Mouse (Mus musculus): ENCODE data around the gene Shc2. TPM values are rescaled to one million over a fixed set of nuclear protein-coding genes. Genes with fewer than 3 reads are reported as not detected.

Gene Shc2
- polyA plus RNA-seq, 1 experiment from 2014 or later = 43.9 TPM

DNA sequence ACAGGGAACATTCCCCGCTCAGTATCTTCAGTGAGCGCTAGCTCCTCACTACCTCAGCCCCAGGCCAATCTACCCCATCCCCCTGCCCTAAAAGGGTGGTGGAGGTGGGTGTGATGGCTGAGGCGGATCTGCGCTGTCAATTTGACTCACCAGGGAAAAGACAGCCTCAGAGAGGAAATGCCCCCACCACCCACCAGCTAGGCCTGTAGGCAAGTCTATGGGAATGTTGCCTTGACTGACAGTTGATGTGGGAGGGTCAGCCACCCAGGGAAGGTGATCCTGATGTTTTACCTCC, 39.8 kb downstream of the Shc2 start:
- H3K36me3 ChIP-seq = no peaks in the 10 kb centered on the region
- 72% methylated on average over 4 of the region's 4 CpGs for WGBS

DNA sequence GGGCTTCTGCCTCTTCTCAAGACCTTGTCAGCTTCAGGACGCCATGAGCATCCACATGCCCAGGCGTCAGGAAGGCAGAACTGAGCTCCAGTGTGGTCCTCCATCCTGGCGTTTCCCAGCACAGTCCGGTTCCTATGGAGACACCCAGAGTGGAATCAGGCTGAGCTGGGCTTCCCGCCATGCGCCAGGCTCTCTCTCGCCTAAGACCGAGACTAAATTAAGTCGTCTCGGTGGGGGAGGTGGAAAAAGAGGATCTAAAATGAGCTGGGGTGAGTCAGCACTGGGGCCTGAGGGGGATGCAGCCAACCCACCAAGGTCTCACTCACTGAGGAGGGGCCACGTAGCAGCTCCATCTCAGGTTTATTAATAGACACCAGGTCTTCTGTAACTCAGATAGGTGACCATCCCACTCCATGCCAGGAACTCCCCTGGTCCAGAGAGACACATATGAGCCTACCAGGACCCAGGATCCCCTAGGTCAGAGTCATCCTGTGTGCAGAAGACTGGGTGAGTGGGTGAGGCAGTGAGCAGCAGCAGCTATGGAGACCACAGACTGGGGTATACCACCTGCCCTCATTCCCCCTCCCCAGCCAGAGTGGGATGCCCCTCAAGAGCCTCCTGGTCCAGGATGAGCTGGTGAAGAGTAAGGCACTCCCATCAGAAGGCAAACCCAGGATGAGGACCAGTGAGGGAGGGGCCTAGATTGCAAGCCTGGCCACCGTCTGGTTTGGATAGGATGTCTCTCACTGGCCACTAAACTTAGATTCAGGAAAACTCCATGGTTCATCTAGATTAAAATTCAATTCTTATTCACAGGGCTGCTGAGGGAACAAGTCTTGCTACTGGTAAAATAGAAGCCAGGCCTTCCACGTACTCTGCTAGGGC, 40.4 kb downstream of the Shc2 start:
- Histone ChIP-seq H3K27me3 (replicated peaks) (peaks cover 13% of the 10 kb centered on the region), H3K4me2 (replicated peaks) (no peak overlapping the region), H3K36me3 (no peaks in the 10 kb centered on the region), H3K27ac (no peak overlapping the region), H3K4me3 (no peak overlapping the region), H3K4me1 (no peaks in the 10 kb centered on the region), H3K9ac (no peak overlapping the region), H3K9me3 (no peaks in the 10 kb centered on the region)
- ATAC-seq (ENCODE audit: low FRiP score, low read depth) = no peak
- 43% methylated on average over 13 of the region's 13 CpGs for WGBS

More for the DNA sequence above, 39.8 kb downstream of the Shc2 start:
- peaks cover 13% of the 10 kb centered on the region for H3K27me3 ChIP-seq (replicated peaks)
- no peak overlapping the region for H3K4me3 ChIP-seq
- no peak overlapping the region for H3K27ac ChIP-seq
- no peak overlapping the region for H3K9ac ChIP-seq
- H3K4me1 ChIP-seq = no peaks in the 10 kb centered on the region
- H3K4me2 ChIP-seq (replicated peaks) = no peak overlapping the region
- no peaks in the 10 kb centered on the region for H3K9me3 ChIP-seq
- no peak for ATAC-seq (ENCODE audit: low FRiP score, low read depth)

GRCm38 (mm10) chr10:79595590-79595929, 42.2 kb downstream of the Shc2 start:
- no peaks in the 10 kb centered on the region for H3K9me3 ChIP-seq
- H3K4me3 ChIP-seq = no peak overlapping the region
- no peak for ATAC-seq (ENCODE audit: low FRiP score, low read depth)
- H3K27me3 ChIP-seq (replicated peaks) = peaks cover 13% of the 10 kb centered on the region
- H3K36me3 ChIP-seq = no peaks in the 10 kb centered on the region
- no peak overlapping the region for H3K4me2 ChIP-seq (replicated peaks)
- no peaks in the 10 kb centered on the region for H3K4me1 ChIP-seq
- WGBS = 58% methylated on average over 8 of the region's 8 CpGs
- no peak overlapping the region for H3K9ac ChIP-seq
- H3K27ac ChIP-seq = no peak overlapping the region

DNA sequence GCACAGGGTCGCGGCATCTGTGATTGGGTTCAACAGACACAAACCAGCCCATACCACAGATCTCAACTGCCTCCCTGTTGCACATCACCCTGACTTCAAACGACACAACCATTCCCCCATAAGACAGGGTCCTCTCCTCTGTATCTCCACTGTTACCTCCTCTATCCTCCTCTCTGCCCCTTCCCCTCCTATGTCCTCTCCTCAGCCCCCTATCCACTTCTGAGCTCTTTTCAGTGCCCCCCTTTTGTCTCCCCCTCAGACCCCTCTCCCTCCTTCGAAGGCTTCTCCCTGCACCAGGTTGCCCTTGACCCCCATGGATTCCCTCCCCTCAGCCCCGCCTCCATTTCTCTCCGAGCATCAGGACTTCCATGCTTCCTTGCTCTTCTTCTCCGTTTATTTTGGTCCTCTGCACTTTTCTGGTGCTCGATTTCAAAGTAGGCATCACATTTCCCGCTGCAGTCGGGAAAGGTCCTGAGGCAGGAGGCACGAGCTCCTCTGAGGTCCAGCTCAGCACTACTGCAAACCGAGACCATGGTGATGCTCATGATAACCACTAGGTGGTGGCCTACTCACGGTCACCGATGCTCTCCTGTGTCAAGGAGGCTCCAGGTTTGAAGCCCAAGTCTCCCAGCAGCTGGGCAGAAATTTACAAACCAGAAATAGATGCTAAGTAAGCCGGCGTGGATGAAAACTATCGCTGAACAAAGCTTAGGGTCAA, 42.7 kb downstream of the Shc2 start:
- peak; percentile 90 for ATAC-seq (ENCODE audit: low FRiP score, low read depth)
- Histone ChIP-seq H3K9ac (no peak overlapping the region), H3K4me2 (replicated peaks) (peak overlapping the region; percentile 22; the same call in 1 of the 2 replicates)

DNA sequence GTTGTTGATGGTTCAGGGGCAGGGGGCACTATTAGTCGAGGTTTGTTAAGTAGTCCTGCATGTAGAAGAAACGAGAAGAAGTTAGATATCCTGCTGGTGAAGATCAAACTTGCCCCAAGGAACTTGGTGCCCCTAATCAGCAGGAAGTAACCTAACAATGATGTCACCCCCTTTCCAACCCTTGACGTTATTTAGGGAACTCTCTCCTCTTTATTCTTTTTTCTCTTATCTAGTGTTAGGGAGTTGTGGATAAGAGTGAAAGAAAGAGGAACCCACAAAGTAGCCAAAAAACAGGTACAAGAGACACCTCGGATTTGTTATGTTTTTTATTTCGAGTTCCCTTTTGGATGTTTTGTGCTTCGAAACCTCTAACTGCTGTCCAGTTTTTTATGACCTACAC, 43.6 kb downstream of the Shc2 start:
- peaks cover 13% of the 10 kb centered on the region for H3K27me3 ChIP-seq (replicated peaks)
- no peaks in the 10 kb centered on the region for H3K9me3 ChIP-seq
- H3K4me3 ChIP-seq = no peak overlapping the region
- no peak overlapping the region for H3K9ac ChIP-seq
- no peak for ATAC-seq (ENCODE audit: low FRiP score, low read depth)
- 61% methylated on average over 6 of the region's 6 CpGs for WGBS
- H3K4me2 ChIP-seq (replicated peaks) = no peak overlapping the region
- H3K36me3 ChIP-seq = no peaks in the 10 kb centered on the region
- no peaks in the 10 kb centered on the region for H3K4me1 ChIP-seq
- no peak overlapping the region for H3K27ac ChIP-seq

More for the DNA sequence above, 42.7 kb downstream of the Shc2 start:
- 16% methylated on average over 17 of the region's 17 CpGs for WGBS
- Histone ChIP-seq H3K27me3 (replicated peaks) (peaks cover 13% of the 10 kb centered on the region), H3K4me1 (no peaks in the 10 kb centered on the region), H3K4me3 (no peak overlapping the region), H3K27ac (no peak overlapping the region), H3K36me3 (no peaks in the 10 kb centered on the region), H3K9me3 (no peaks in the 10 kb centered on the region)

DNA sequence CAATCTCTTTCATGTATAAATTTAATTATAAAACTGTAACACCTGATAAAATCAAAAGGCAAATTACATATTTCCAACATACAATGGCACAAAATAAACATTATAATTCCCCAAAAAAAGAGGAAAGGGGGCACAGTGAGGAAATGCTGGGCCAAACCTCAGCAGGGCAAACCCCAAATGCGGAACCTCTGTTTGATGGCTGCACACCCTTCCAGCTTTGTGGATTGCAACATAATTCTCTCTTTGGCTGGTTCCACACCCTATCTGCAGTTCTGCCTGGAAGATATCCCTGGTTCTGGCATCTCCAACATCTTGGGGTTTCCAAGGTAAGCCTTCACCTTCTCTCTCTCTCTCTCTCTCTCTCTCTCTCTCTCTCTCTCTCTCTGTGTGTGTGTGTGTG, 47.0 kb downstream of the Shc2 start:
- WGBS = 97% methylated on average over 1 of the region's 1 CpGs
- Histone ChIP-seq H3K4me2 (replicated peaks) (no peak overlapping the region), H3K36me3 (no peaks in the 10 kb centered on the region), H3K27me3 (replicated peaks) (peaks cover 7% of the 10 kb centered on the region), H3K27ac (no peak overlapping the region), H3K4me3 (no peak overlapping the region), H3K9ac (no peak overlapping the region), H3K4me1 (no peaks in the 10 kb centered on the region), H3K9me3 (no peaks in the 10 kb centered on the region)
- no peak for ATAC-seq (ENCODE audit: low FRiP score, low read depth)

GRCm38 (mm10) chr10:79587752-79588126, 50.0 kb downstream of the Shc2 start:
- 73% methylated on average over 4 of the region's 4 CpGs for WGBS
- no peak overlapping the region for H3K4me3 ChIP-seq
- ATAC-seq (ENCODE audit: low FRiP score, low read depth) = no peak

GRCm38 (mm10) chr10:79587061-79587751, 50.5 kb downstream of the Shc2 start, which contains the start of gene Theg:
Theg (minus strand) TSS chr10:79587331.
- WGBS = 80% methylated on average over 5 of the region's 5 CpGs
- H3K9ac ChIP-seq = no peak within 1 kb of the TSS
- ATAC-seq (ENCODE audit: low FRiP score, low read depth) = no peak
- no peaks in the 10 kb centered on the region for H3K36me3 ChIP-seq
- H3K4me1 ChIP-seq = no peaks in the 10 kb centered on the region
- no peaks in the 10 kb centered on the region for H3K9me3 ChIP-seq
- no peak within 1 kb of the TSS for H3K4me3 ChIP-seq
- no peaks in the 10 kb centered on the region for H3K27me3 ChIP-seq (replicated peaks)
- no peak within 1 kb of the TSS for H3K4me2 ChIP-seq (replicated peaks)
- no peak within 1 kb of the TSS for H3K27ac ChIP-seq

More at GRCm38 (mm10) chr10:79587752-79588126, 50.0 kb downstream of the Shc2 start:
- Histone ChIP-seq H3K27me3 (replicated peaks) (no peaks in the 10 kb centered on the region), H3K27ac (no peak overlapping the region), H3K4me1 (no peaks in the 10 kb centered on the region), H3K9ac (no peak overlapping the region), H3K4me2 (replicated peaks) (no peak overlapping the region), H3K36me3 (no peaks in the 10 kb centered on the region), H3K9me3 (no peaks in the 10 kb centered on the region)

DNA sequence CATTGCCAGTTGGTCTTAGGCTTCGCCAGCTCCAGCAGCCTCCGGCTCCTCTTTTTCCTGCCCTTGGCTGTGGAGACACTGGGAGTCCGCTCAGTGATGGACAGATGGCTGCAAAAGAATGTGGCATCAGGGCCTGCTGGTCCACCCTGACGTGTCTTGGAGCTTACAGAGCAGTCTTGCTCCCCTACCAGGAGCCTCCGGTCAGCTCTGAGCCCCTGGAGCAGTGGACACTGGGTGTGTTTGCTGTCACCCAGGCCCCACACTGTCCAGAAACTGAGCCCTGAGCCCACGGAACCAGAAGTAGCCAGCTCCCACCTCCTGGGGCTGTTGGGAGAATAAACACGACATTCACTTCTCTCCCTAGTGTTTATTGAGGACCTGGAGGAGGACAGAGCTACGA, 51.5 kb downstream of the Shc2 start:
- no peaks in the 10 kb centered on the region for H3K36me3 ChIP-seq
- WGBS = 81% methylated on average over 8 of the region's 8 CpGs
- no peaks in the 10 kb centered on the region for H3K9me3 ChIP-seq
- no peak for ATAC-seq (ENCODE audit: low FRiP score, low read depth)
- H3K9ac ChIP-seq = no peak overlapping the region
- H3K27ac ChIP-seq = no peak overlapping the region
- H3K27me3 ChIP-seq (replicated peaks) = no peaks in the 10 kb centered on the region
- H3K4me1 ChIP-seq = no peaks in the 10 kb centered on the region
- H3K4me3 ChIP-seq = no peak overlapping the region
- H3K4me2 ChIP-seq (replicated peaks) = no peak overlapping the region

DNA sequence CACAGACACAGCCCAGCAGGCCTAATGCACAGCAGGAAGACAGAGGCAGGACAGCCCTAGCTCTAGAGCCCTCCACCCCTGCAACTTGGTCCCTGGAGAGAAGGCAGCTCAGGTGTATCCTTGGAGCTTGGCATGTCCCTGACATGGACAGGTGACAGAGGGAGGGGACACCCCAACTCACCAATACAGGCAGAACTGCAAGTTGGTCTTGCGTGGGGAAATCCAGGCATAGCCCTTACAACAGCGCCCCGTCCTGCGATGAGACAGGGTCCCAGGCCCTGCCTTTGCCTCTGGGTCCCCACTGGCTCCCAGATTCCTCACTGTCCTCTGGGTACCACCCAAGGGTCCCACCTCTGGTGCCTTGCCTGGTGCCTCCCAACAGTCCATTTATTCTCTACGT, 52.0 kb downstream of the Shc2 start:
- no peaks in the 10 kb centered on the region for H3K9me3 ChIP-seq
- ATAC-seq (ENCODE audit: low FRiP score, low read depth) = no peak
- H3K4me1 ChIP-seq = no peaks in the 10 kb centered on the region
- no peak overlapping the region for H3K4me2 ChIP-seq (replicated peaks)
- H3K4me3 ChIP-seq = no peak overlapping the region
- H3K27me3 ChIP-seq (replicated peaks) = no peaks in the 10 kb centered on the region
- H3K9ac ChIP-seq = no peak overlapping the region
- 95% methylated on average over 5 of the region's 5 CpGs for WGBS
- H3K27ac ChIP-seq = no peak overlapping the region
- no peaks in the 10 kb centered on the region for H3K36me3 ChIP-seq

- Histone ChIP-seq H3K27ac (no peak overlapping the region), H3K4me1 (no peaks in the 10 kb centered on the region), H3K4me2 (replicated peaks) (no peak overlapping the region), H3K27me3 (replicated peaks) (no peaks in the 10 kb centered on the region), H3K4me3 (no peak overlapping the region), H3K36me3 (no peaks in the 10 kb centered on the region), H3K9ac (no peak overlapping the region), H3K9me3 (no peaks in the 10 kb centered on the region)
- ATAC-seq (ENCODE audit: low FRiP score, low read depth) = no peak
- 88% methylated on average over 6 of the region's 6 CpGs for WGBS
Observed at GRCm38 (mm10) chr10:79585136-79585535, 52.6 kb downstream of the Shc2 start.

- Histone ChIP-seq H3K9ac (no peak overlapping the region), H3K27ac (no peak overlapping the region), H3K27me3 (replicated peaks) (no peaks in the 10 kb centered on the region), H3K36me3 (no peaks in the 10 kb centered on the region), H3K4me1 (no peaks in the 10 kb centered on the region), H3K9me3 (no peaks in the 10 kb centered on the region), H3K4me2 (replicated peaks) (no peak overlapping the region), H3K4me3 (no peak overlapping the region)
- 90% methylated on average over 9 of the region's 9 CpGs for WGBS
- no peak for ATAC-seq (ENCODE audit: low FRiP score, low read depth)
Observed at GRCm38 (mm10) chr10:79584426-79584825, 53.3 kb downstream of the Shc2 start.

Data from neural tube, embryonic 12.5 days (tissue).